Mouse (Mus musculus): ENCODE results near the gene Hspb3. TPM values are rescaled to one million over a fixed set of nuclear protein-coding genes. Genes with fewer than 3 reads are reported as not detected.
A peak's percentile ranks its signal among the peaks of the same experiment; 100 is the strongest.

Gene Hspb3
- total RNA-seq (2021): 10 to 100 TPM; 13.7 to 16.2 TPM
- long read RNA-seq, experiment 1, transcript Hspb3-201 (1 exons, 781 nt): major isoform, 6 of 6 reads
- long read RNA-seq, experiment 1, partial matches to known transcripts: 0 of 6 reads
- long read RNA-seq, experiment 1, other reads (novel, unspliced or antisense): 0 of 6 reads
- long read RNA-seq, experiment 2, transcript Hspb3-201 (1 exons, 781 nt): major isoform, 6 of 6 reads
- long read RNA-seq, experiment 2, partial matches to known transcripts: 0 of 6 reads
- long read RNA-seq, experiment 2, other reads (novel, unspliced or antisense): 0 of 6 reads

- intact Hi-C loops (cut with DNase I): loop anchor here (10.0 kb wide), 1 partner anchor 618 kb away; the partner anchor contains the start of gene Gpx8
- peak; percentile 42 to 66 for DNase-seq
Observed at GRCm38 (mm10) chr13:113663151-113663779, at the start of gene Hspb3. Hspb3 (minus strand) TSS chr13:113663676.

GRCm38 (mm10) chr13:113713186-113713585, 49.7 kb upstream of the Hspb3 start:
- DNase-seq: no peak
- intact Hi-C loops (cut with DNase I): no loop called here

- intact Hi-C loops (cut with DNase I): no loop called here
Observed at GRCm38 (mm10) chr13:113706183-113706582, 42.7 kb upstream of the Hspb3 start.

GRCm38 (mm10) chr13:113701185-113701584, 37.7 kb upstream of the Hspb3 start:
- intact Hi-C loops (cut with DNase I): no loop called here
- no peak for DNase-seq

More at GRCm38 (mm10) chr13:113706183-113706582, 42.7 kb upstream of the Hspb3 start:
- no peak for DNase-seq

- DNase-seq: no peak
- intact Hi-C loops (cut with DNase I): no loop called here
Observed at GRCm38 (mm10) chr13:113699928-113700327, 36.5 kb upstream of the Hspb3 start.

- intact Hi-C loops (cut with DNase I): no loop called here
- DNase-seq: no peak
Observed at GRCm38 (mm10) chr13:113699415-113699873, 36.0 kb upstream of the Hspb3 start.

- intact Hi-C loops (cut with DNase I): no loop called here
Observed at GRCm38 (mm10) chr13:113696838-113697321, 33.4 kb upstream of the Hspb3 start.

GRCm38 (mm10) chr13:113693383-113693782, 29.9 kb upstream of the Hspb3 start:
- peak; percentile 29 to 50 for DNase-seq
- intact Hi-C loops (cut with DNase I): loop anchor here (1.0 to 2.0 kb wide), 2 partner anchors 101 to 172 kb away; partner anchors contain the start of gene Arl15

More at GRCm38 (mm10) chr13:113696838-113697321, 33.4 kb upstream of the Hspb3 start:
- DNase-seq: peak in 1 of 2 experiments; percentile 12

- intact Hi-C loops (cut with DNase I): loop anchor here (2.0 kb wide), 1 partner anchor 103 kb away; the partner anchor contains the start of gene Arl15
- no peak for DNase-seq
Observed at GRCm38 (mm10) chr13:113691644-113692043, 28.2 kb upstream of the Hspb3 start.

GRCm38 (mm10) chr13:113689883-113690282, 26.4 kb upstream of the Hspb3 start:
- DNase-seq: no peak

GRCm38 (mm10) chr13:113686691-113687121, 23.2 kb upstream of the Hspb3 start:
- intact Hi-C loops (cut with DNase I): no loop called here
- no peak for DNase-seq

More at GRCm38 (mm10) chr13:113689883-113690282, 26.4 kb upstream of the Hspb3 start:
- intact Hi-C loops (cut with DNase I): no loop called here

- intact Hi-C loops (cut with DNase I): no loop called here
Observed at GRCm38 (mm10) chr13:113682821-113683220, 19.3 kb upstream of the Hspb3 start.

GRCm38 (mm10) chr13:113680646-113681045, 17.2 kb upstream of the Hspb3 start:
- intact Hi-C loops (cut with DNase I): no loop called here
- DNase-seq: no peak

More at GRCm38 (mm10) chr13:113682821-113683220, 19.3 kb upstream of the Hspb3 start:
- DNase-seq: no peak

- intact Hi-C loops (cut with DNase I): loop anchor here (1.0 to 10.0 kb wide), 4 partner anchors 28 to 625 kb away; partner anchors contain the start of gene Gpx8
- DNase-seq: peak; percentile 56 to 77
Observed at GRCm38 (mm10) chr13:113669459-113670077, 6.1 kb upstream of the Hspb3 start.

GRCm38 (mm10) chr13:113663883-113664282, 407 bp upstream of the Hspb3 start:
- intact Hi-C loops (cut with DNase I): loop anchor here (10.0 kb wide), 1 partner anchor 619 kb away; the partner anchor contains the start of gene Gpx8
- no peak for DNase-seq

- DNase-seq: peak in 1 of 2 experiments; percentile 13
- intact Hi-C loops (cut with DNase I): loop anchor here (10.0 kb wide), 1 partner anchor 617 kb away; the partner anchor contains the start of gene Gpx8
Observed at GRCm38 (mm10) chr13:113661826-113662271, 1.6 kb downstream of the Hspb3 start.

GRCm38 (mm10) chr13:113660576-113661310, 2.7 kb downstream of the Hspb3 start:
- no peak for DNase-seq
- intact Hi-C loops (cut with DNase I): loop anchor here (10.0 kb wide), 1 partner anchor 616 kb away; the partner anchor contains the start of gene Gpx8

GRCm38 (mm10) chr13:113657204-113657603, 6.3 kb downstream of the Hspb3 start:
- intact Hi-C loops (cut with DNase I): no loop called here

GRCm38 (mm10) chr13:113656639-113657038, 6.8 kb downstream of the Hspb3 start:
- intact Hi-C loops (cut with DNase I): no loop called here
- no peak for DNase-seq

More at GRCm38 (mm10) chr13:113657204-113657603, 6.3 kb downstream of the Hspb3 start:
- DNase-seq: no peak
